Mouse (Mus musculus) frontal cortex, postnatal 10 days (tissue): ENCODE data around the gene Snx29.
"Not testable (repeated sequence)": the region's sequence is repeated elsewhere in the genome, so short reads cannot be mapped to it uniquely, and the experiment has no call there.

Experiments
- DNase-seq, 2 experiments: peaks; one replicate each; pipeline ENCODE4 v3.0.0; 2022; ENCODE audit warnings: low spot score in 2 of 2, mixed read lengths in 1 of 2

The Snx29 gene

GRCm38 (mm10) chr16:11322409-11323323 lies at the start of gene Snx29:
Gene Snx29 (plus strand): TSS chr16:11322908.
- peak; percentile 92 to 97 for DNase-seq

DNA sequence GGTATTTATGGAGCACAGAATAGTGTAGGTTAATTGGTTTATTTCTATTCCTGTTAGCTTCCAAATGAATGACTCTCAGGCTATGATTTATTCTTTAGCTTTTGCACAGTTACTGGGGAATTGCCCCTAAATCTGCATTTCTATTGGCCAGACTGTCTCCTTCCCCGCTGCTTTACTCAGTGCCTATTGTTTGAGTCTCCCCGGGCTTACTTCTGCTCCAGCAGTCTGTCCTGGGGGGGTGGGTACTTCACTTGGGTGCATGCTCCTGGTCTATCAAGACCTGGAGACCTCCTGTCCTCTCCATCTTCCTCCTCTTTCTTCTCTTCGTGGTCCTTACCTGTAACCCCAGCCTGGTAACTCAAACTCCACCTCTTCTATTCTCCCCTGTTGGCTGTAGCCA lies 45.8 kb upstream of the Snx29 start:
- DNase-seq, result no peak

DNA sequence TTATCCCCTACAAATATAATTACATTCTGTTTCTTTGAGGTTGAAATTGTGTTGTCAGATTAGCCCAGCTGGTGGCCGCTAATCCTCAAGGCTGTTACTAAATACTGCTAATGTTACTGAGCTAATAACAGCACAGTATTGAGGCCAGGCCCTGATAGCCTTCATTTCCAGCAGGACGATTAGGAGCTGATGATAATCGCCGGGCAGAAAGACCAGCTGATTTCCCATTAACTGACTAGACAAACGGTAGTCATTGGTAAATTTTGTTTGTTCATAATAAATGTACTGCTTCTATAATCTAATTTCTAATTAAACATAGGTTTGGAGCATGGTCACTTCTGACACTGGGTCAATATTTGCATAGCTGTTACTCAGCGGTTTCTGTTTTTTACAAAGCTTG lies 43.9 kb upstream of the Snx29 start:
- DNase-seq, result no peak

- DNase-seq, result peak; percentile 7 to 19
Observed at GRCm38 (mm10) chr16:11282655-11283232, 40.0 kb upstream of the Snx29 start.

DNA sequence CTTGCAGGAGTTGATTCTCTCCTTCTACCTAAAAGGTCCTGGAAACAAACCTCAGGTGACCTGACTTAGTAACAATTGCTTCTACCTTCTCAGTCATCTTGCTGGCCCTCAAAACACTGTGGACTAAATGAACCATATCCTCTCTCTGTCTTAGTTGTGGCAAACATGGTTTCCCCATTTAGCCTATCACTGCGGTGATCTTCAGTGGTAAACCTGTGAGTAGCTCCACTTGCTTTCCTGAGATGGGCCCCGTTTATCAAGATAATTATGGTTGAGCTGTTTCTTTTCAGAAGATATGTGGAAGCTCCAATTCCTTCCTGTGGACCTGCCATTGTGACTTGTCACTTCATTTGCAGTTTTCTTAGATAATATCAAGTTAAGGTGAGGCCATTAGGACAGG lies 37.8 kb upstream of the Snx29 start:
- no peak for DNase-seq

GRCm38 (mm10) chr16:11285949-11286348 lies 36.8 kb upstream of the Snx29 start:
- DNase-seq, result no peak

DNA sequence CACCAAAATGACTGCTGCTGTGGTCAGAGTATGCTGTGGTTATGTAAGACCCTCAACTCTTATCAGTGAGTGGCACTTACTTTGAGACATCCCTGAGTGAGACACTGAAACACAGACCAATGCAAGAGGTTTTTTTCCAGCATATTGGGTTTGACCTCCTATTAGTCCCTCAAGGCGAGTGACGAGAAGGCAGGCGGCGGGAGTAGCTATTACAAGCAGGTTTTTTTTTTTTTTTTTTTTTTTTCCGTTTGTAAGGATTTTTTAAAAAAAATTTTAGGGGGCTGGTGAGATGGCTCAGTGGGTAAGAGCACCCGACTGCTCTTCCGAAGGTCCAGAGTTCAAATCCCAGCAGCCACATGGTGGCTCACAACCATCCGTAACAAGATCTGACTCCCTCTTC lies 33.8 kb upstream of the Snx29 start:
- not testable (repeated sequence) for DNase-seq

DNA sequence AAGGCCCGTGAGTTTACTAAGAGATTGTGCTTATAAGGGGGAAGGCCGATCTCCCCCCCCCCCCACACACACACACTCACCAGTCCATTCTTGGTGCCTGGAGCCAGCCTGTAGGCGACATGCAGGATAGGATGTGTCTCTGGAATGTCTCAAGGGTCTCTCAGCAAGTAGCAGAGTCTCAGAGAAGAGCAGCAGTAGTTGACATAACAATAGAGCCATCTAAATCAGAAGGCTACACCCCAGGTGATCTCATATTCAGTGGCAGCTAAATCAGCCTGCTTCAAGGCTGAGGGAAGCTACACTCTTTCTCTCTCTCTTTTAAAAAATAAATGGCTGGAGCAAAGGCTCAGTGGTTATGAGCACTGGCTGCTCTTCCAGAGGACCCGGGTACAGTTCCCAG lies 27.1 kb upstream of the Snx29 start:
- not testable (repeated sequence) for DNase-seq

DNA sequence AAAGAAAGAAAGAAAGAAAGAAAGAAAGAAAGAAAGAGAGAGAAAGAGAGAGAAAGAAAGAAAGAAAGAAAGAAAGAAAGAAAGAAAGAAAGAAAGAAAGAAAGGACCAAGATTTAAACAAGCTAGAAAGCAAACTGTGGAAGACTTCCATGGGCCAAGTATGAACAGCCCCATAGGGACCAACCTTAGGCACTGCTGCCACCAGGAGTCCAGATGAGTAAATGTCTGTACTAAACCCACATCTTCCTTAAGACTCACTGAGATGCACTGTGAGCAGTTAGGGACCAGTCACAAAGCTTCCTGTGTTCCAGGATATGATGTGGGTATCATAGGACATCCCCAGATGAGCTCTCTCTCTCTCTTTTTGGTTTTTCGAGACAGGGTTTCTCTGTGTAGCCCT lies 25.0 kb upstream of the Snx29 start:
- DNase-seq, result not testable (repeated sequence)

- no peak for DNase-seq
Observed at GRCm38 (mm10) chr16:11303741-11304140, 19.0 kb upstream of the Snx29 start.

DNA sequence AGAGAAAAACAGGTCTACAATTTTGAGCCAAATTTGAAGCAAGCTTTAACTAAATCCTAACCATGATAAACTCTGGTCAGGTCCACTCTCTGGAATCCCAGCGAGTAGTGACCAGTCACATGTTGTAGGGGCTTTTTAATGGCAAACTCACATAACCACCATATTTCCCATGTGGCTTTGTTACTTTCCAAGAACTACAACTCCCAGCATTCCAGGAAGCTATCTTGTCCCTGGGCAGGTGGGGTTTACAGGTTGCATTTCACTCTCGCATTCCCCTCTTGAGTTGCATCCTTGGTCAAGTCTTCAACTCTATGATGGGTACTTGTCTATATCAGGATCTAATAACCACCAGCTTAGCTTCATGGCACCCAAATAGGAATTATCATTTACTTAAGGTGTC lies 17.2 kb upstream of the Snx29 start:
- no peak for DNase-seq

DNA sequence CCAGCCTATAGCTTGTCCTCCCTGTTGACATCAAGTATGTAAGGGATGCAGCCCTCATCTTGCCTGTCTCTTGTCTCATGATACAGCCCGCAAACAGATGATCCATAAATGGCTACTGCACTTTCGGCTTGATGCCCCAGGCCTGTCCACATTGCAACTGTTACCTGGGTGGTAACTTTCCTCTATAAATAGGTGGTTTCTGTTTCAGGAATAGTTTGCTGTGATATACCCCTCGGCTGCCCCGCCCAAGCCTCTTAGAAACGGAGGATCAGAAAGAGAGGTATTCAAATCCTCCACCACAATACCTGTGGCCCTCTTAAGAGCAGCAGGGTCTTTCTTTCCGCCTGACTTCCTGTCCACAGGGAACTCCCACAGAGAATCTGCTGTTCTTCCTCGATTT lies 9.2 kb upstream of the Snx29 start, which contains the start of gene Tnfrsf17:
Gene Tnfrsf17 (plus strand): TSS at position 301 of the 400 bp plus-strand sequence.
- DNase-seq, result no peak

- DNase-seq, result no peak
Observed at GRCm38 (mm10) chr16:11315786-11316320, 6.9 kb upstream of the Snx29 start.

GRCm38 (mm10) chr16:11316748-11317147 lies 6.0 kb upstream of the Snx29 start:
- DNase-seq, result no peak

- no peak for DNase-seq
Observed at GRCm38 (mm10) chr16:11317324-11317723, 5.4 kb upstream of the Snx29 start.

DNA sequence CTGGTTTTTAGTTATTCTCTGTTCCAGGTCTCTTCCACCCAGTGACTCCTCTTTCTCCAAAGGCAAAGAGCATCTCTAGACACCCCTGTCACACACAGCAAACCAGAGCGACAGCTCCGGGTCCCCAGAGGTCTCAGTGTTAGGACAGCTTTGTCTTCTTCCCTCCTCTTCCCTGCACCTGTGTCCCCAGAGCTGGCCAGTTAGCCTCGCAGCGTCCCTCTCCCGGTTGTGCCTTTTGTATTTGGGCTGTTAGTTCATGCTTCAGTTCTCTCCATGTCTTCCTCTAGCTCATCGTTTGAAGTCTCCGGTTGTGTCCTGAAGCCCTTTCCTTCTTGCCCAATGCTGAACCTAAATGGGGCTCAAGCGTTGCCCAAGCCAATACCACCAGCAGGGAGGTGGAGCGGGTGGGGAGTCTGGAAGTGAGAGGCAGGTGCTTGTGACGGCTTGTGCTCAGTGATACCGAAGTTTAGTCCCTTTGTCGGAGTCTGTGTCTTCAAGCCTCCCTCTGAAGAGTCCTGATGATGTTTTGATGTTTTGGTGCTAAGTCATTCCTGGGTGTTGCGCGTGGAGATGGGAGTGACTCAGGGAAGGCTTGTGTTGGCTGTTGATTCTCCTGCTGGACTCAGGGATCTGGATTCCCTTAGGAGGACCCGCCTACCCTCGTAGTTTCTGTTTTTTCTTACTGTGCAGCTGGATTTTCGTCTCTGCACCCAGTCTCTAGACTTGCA lies 780 bp downstream of the Snx29 start:
- no peak for DNase-seq

GRCm38 (mm10) chr16:11330081-11330800 lies 7.5 kb downstream of the Snx29 start:
- DNase-seq, result no peak

DNA sequence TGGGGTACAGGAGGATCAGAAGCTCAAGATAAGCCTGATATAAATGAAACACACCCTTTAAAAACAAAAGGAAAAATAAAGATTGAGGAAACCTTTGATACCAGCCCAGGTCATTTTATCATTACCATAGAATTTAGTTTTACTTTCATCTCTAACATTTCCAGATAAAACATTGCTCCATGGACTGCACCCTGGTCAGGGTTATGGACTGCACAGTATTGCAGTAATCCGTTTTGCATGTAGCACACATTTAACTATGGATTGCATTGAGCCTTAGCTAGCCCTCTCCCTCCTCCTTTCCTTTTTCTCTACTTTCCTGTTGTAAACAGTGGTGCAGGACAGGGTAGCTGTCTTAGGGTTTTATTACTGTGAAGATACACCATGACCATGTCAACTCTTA lies 8.3 kb downstream of the Snx29 start:
- DNase-seq, result no peak

DNA sequence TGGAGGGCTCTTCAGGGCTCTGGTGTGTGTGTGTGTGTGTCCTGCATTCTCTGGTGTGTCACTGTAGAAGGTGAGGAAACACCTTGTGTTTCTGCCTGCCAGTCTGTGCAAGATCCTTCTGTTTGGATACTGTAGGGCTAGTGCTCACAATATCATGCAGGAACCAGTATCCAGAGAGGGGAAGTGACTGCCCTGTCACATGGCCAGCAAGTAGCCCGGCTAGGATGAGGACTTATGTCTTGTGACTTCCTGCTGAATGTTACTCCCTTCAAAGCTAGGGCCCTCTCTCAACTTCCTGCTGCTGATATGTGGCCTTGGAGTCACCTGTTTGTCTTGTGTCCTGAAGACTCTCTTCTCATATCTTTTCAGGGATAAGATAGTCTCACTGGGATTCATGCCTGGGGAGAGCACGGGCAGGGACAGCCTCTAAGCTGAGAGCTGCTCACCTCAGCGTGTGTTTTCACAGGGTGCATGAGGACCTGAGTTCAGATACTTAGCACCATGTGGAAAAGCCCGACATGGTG lies 20.6 kb downstream of the Snx29 start:
- DNase-seq, result no peak

DNA sequence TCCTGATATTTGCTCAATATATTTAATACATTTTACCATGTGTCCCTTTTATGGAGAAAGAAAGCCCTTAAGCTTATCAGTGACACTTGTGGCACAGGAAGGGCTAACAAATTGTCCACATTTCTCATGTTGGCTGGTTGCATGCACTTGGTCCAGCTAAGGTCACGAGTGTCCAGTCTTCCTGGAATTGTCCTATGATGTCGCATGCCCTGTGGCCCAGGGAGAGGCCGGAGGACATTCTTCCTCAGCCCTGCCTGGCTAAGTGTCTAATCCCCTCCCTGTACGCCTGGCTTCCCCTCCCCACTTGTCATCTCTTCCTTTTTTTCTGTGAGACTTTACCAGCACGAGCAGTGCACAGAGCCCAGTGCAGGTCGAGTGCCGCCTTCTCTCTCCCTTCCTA lies 29.2 kb downstream of the Snx29 start:
- no peak for DNase-seq

DNA sequence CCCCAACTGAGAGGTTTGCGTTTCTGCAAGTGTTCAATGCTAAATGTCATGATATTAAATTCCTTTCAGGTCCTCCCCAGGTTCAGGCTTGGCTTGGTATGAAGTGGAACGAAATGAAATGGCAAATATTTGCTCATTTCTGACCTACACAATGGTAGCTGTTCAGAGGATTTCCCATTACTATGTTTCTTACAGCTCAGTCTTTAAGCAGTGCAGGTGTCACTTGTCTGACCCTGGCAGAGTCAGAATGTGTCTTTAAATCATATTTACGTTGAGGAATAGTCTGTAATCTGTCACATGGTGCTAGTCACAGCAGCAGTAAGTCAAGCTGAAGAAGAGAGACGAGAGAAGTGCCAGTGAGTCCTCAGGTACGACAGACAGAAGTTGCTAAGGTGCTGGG lies 36.5 kb downstream of the Snx29 start:
- DNase-seq, result no peak
